Mouse (Mus musculus) frontal cortex, postnatal 36 days (tissue): ENCODE results near the gene Snx1.
A peak's percentile ranks its signal among the peaks of the same experiment; 100 is the strongest.

Source experiments
- DNase-seq, 2 experiments: peaks; one replicate each; pipeline ENCODE4 v3.0.0; 2022; ENCODE audit warnings: low spot score in 2 of 2

Snx1 gene

GRCm38 (mm10) chr9:66126456-66127192 lies at the start of gene Snx1, which contains the start of gene Ciao2a:
Gene Snx1 (minus strand): TSS chr9:66126587.
Gene Ciao2a (plus strand): TSS chr9:66126611.
- DNase-seq, result peak; percentile 94 to 96

DNA sequence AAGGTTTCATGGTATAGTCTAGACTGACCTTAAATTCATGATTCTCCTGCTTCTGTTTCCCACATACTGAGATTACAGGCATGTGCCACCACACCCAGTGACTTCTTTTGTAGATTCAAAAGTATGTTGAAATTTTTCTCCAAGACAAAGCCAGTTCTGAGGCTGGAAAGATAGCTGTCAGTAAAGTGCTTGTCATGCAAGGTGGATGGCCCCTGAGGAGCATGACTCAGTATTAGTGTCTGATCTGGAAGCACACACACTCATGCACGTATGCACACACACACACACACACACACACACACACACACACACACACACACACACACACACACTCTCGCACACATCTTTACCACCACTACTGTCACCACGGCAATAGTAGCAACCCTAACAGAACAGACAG lies 48.6 kb upstream of the Snx1 start:
- no peak for DNase-seq

DNA sequence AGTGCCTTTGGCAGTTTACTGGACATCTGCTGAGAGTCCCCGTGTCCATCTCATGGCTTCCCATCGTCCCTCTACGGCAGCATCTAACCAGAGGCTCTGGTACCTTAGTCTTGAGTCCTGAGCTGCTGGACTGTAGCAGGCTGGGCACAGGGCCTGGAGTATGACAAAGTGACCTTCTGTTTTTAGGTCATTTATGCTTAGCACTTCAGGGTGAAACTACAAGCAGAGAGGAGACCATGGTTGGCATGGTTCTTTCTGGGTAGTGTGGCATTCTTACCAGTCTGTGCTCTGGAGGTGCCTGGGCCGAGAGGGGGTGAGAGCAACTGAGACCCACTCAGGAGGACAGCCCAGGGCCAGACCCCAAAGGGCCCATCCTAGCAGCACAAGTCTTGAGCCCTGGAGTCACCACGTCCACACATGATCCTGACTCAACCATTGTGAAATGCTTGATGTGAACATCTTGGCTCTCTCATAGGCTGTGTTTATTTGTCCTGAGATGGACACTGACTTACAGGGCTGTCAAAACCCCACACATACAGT lies 47.0 kb upstream of the Snx1 start:
- DNase-seq, result no peak

DNA sequence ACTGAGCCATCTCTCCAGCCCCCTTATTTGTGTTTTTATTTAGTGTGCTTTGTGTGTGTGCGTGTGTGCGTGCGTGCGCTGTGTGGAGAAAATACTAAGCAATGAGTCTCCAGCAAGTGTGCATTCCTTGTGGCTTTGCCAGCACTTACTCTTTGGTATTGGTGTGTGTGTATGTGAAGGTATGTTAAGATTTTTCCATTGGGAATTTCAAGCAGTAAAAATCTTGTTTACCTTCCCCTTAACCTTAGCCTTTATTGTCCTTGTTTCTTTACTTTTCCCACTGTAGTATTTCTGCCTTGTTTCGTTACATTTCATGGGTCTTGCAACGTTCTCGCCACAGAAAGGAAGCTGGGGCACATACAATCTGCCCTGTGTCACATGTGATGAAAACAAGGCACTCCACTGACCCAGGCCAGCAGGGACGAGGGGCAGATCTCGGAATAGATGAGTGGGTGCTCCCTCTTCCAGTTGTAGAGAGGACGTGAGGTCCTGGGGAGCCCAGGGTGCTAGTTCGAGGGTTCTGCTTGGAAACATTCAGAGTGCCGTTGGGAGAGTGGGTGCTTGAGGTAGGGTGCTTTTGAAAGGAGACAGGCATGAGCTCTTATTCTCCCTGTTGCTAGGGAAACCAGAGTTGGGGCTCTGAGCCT lies 45.0 kb upstream of the Snx1 start:
- DNase-seq, result no peak

- no peak for DNase-seq
These were observed 44.1 kb upstream of the Snx1 start for GRCm38 (mm10) chr9:66170506-66170905.

DNA sequence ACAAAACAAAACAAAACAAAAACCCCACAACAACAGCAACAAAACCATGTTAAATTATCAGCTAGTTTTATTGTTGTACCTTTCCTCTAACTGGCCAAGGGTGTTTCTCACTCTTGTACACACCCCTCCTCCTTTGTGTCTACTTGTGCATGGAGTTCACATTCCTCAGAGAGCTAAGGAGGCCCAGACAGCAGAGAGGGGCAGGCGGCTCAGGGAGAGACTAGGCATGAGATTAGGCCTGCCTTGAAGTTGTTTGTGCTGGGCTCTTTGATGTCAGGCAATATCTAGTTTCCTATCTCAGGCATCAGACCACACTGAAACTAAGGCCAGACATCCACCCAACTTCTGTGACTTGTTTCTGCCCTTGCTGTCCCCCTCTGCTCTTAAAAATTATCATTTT lies 41.8 kb upstream of the Snx1 start:
- no peak for DNase-seq

DNA sequence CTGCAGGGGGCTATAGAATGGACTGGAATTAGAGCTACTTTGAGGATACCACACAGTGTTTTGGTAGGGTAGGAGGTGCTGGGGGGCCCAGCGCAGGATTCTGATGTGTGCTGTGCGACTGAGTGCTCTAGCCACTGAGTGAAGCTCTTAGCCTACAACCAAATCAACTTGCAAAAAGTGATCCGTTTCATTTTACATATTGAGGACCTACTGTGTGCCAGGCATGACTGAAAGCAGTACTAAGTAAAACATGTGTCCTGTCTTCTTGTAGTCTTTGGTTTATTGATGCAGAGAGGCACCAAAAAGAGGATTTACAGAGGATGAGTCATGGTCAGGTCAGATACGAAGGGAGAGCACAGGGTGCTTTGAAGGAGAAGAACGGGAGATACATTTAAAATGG lies 40.8 kb upstream of the Snx1 start:
- DNase-seq, result no peak

GRCm38 (mm10) chr9:66162995-66163394 lies 36.6 kb upstream of the Snx1 start:
- DNase-seq, result no peak

DNA sequence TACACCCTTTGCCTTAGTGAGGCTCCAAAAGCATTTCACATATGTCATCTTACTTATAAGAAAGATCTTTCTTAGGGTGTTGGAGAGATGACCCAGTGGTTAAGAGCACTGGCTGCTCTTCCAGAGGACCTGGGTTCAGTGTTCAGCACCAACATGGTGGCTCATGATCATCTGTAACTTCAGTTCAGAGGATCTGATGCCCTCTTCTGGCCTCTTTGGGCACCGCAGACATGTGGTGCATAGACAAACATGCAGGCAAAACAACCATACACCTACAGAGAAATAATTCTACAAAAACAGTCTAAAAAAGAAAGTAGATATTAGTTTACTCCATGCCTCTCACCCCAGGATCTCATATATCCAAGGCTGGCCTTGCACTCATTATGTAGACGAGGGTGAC lies 33.8 kb upstream of the Snx1 start:
- no peak for DNase-seq

DNA sequence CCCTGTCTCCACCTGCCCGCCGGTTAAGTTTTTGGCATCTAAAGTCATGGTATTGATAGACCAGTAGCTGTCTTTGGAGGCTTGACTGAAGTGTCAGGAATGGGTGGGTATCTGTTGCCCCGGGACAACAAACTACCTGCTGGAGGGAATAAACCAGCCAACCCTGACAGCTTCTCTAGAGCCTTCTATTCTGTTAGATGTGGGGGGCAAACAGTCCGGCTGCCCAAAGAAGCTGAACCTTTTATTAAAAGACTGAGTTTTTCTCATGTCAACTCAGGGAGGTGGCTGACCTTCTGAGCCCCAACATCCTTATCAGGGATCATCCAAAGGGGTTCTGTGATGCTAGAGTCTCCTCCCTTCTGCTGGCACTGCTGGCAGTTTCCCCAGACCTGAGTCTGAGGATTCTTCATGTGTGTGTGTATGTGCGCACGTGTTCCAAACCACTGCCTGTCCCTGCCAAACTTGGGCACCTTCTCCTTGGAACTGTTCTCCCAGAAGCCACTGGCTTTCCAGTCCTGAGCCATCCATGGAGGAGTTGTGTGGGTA lies 32.6 kb upstream of the Snx1 start:
- DNase-seq, result no peak

DNA sequence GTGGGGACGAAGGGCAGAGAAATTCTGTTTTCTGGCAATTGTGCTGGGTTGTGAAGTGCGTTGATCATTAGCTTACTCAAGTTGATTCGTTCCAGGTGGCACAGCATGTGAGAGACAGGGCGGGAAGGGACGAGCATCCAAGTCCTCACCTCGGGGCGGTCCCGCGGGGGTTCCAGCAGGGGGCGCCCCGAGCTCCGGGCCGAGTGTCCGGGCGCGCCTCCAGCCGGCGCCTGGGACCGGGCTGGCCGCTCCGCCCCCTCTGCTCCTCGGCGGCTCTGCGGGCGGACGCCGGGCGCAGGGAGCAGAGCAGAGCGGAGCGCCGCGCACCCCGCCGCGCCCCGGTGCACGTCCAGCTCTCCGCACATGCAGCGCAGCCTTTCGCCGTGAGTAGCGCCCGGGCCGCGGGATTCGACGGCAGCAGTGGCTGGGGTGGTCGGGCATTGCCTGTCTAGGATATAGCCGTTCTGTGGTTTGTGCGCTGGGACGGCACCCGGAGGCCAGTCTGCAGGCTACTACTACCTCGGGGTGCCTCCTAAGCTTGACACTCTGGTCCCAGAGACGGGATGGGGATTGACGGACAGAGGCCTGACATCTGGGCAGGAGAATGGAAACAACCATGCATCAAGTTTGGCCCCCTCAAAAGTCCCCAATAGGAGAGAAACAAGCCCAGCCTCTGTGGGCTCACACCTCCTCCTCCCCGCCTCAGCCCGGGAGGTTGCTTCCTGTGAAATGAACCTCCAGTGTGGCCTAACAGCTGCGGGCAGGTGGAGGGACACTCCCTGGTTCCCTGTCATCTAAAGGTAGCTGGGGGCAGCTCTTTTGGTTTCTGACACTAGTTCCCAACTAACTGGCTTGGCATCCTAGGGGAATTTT lies 31.8 kb upstream of the Snx1 start, which contains the start of gene Dapk2:
Gene Dapk2, plus strand, starts transcription at position 266 of the 873 bp plus-strand sequence.
- peak; percentile 38 to 42 for DNase-seq

- no peak for DNase-seq
These were observed 29.1 kb upstream of the Snx1 start for GRCm38 (mm10) chr9:66155534-66155933.

- no peak for DNase-seq
These were observed 27.6 kb upstream of the Snx1 start for GRCm38 (mm10) chr9:66154013-66154412.

DNA sequence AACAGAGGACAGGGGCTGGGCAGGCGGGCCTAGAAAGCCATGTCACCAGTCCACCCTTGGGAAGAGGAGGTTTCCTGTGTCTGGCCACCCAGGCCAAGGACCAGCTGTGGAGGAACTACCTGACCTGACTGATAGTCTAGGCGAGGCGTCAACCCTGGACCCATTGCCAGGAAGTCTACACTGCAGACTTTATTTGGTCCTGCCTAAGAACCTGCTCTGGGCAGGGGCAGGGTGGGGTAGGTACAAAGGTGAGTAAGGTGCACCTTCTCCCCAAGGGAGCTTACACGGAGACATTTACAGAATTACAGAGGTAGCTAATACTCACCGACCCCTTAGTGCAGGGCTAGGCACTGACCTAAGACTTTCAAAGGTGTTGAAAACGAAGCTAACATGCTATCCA lies 27.2 kb upstream of the Snx1 start:
- DNase-seq, result no peak

GRCm38 (mm10) chr9:66152011-66152410 lies 25.6 kb upstream of the Snx1 start:
- DNase-seq, result no peak

DNA sequence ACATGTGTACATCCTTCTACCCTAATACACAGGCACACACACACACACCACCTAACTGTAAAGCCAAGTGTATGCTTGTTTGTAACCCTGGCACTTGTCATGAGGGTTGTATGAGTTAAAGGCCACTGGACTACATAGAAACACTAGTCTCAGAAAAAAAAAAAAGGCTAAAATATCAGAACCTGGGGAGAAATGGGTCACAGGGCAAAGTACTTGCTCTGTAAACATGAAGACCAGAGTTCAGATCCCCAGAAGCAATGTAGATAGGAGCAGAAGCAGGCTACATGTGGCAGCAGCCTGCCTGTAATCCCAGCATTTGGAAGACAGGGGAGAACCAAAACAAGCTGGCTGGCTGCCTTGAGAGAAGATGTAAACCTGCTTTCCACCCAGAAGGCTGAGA lies 19.8 kb upstream of the Snx1 start:
- DNase-seq, result no peak

- DNase-seq, result peak; percentile 68 to 85
These were observed 17.9 kb upstream of the Snx1 start for GRCm38 (mm10) chr9:66144248-66144647.

- DNase-seq, result no peak
These were observed 15.9 kb upstream of the Snx1 start for GRCm38 (mm10) chr9:66142265-66142664.

DNA sequence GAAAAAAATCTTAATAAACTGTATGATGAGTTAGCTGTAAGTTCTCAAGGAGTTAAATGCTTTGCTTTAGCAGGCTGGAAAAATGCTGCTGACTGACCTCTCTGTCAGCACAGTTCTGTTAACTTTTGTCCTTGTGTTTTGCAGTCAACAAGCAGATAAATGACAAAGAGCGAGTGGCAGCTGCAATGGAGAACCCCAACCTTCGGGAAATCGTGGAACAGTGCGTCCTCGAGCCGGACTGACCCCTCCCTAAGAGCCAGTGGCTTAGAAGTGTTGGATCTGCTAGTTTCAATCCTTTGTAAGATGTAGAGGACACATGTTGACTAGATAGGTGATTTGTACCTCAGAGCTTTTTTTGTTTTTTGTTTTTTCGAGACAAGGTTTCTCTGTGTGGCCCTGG lies 11.8 kb upstream of the Snx1 start:
- DNase-seq, result no peak

- DNase-seq, result no peak
These were observed 9.6 kb upstream of the Snx1 start for GRCm38 (mm10) chr9:66135967-66136366.

GRCm38 (mm10) chr9:66131466-66131865 lies 5.1 kb upstream of the Snx1 start:
- DNase-seq, result no peak

DNA sequence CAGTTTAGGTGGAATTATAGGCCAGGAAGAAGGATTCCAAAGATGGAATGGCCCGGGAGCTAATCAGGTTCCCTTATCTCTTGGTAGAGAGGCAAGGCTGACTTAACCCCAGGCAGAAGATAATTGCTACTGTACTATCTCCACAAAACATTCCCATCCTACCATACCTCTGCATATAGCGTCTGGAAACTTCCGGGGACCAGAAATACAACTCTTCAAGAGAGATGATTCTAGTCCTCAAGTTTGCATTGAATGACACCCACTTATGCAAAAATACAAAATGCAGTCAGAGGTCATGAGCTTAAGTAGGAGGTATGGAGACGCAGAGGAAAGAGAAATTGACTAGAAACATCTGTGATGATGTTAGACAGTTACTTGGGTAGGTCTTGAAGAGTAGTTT lies 1.5 kb upstream of the Snx1 start:
- DNase-seq, result no peak
